Mouse (Mus musculus) stomach, postnatal 0 days (tissue): ENCODE measurements at regions not wholly inside any gene's neighbourhood (a gene's known extent, or its start where the extent isn't known, plus 50 kb on each side); places are given as distances from the start of the nearest gene placed in this dataset.

Experiments used
- ATAC-seq: fragments of 200-750 bp; cut with Nextera tagmentation; 2 replicates; pipeline ENCODE4 v1.8.0; 2017; ENCODE audit not compliant: low FRiP score, low TSS enrichment
- DNase-seq: peaks from one replicate; pipeline ENCODE4 v3.0.0-alpha.2; 2016; ENCODE audit warnings: low spot score
- H3K27ac ChIP-seq: fragments of 300-500 bp; sonication (generic); replicated peaks from 2 replicates; pipeline ENCODE4 v1.5.1; 2014; ENCODE audit warnings: mild to moderate bottlenecking, control low read depth
- H3K27me3 ChIP-seq: fragments of 300-500 bp; sonication (generic); 2 replicates; pipeline ENCODE4 v1.6.1; 2014; ENCODE audit warnings: low read length; ENCODE audit not compliant: control insufficient read depth, insufficient read depth
- H3K36me3 ChIP-seq: fragments of 300-500 bp; sonication (generic); 2 replicates; pipeline ENCODE4 v1.6.1; 2014; ENCODE audit warnings: low read length, mixed read lengths; ENCODE audit not compliant: control insufficient read depth, insufficient read depth
- H3K4me1 ChIP-seq: fragments of 300-500 bp; sonication (generic); replicated peaks from 2 replicates; pipeline ENCODE4 v1.6.1; 2014; ENCODE audit warnings: antibody characterized with exemption; ENCODE audit not compliant: control insufficient read depth, insufficient read depth
- H3K4me2 ChIP-seq: fragments of 300-500 bp; sonication (generic); replicated peaks from 2 replicates; pipeline ENCODE4 v1.6.1; 2014; ENCODE audit warnings: low read depth, mild to moderate bottlenecking, control low read depth, moderate library complexity
- H3K4me3 ChIP-seq: fragments of 300-500 bp; sonication (generic); 2 replicates; pipeline ENCODE4 v1.5.1; 2014; ENCODE audit warnings: low read depth, low read length, control low read depth
- H3K9ac ChIP-seq: fragments of 300-500 bp; sonication (generic); 2 replicates; pipeline ENCODE4 v1.6.1; 2014; ENCODE audit warnings: mild to moderate bottlenecking, low read length, control low read depth, mixed read lengths
- H3K9me3 ChIP-seq: fragments of 300-500 bp; sonication (generic); 2 replicates; pipeline ENCODE4 v1.6.1; 2016; ENCODE audit warnings: low read length; ENCODE audit not compliant: control insufficient read depth
- CTCF ChIP-seq: IDR thresholded peaks from 2 replicates; pipeline ENCODE4 v1.5.1; 2016; ENCODE audit warnings: antibody characterized with exemption, low read depth, mild to moderate bottlenecking, moderate library complexity
- EP300 ChIP-seq: optimal IDR thresholded peaks from 2 replicates; pipeline ENCODE3; 2016; ENCODE audit warnings: antibody characterized with exemption
- WGBS: fragments of 180-500 bp; shearing (Covaris S2); extraction: QIAGEN DNeasy Blood & Tissue Kit; methylation state at CpG from one replicate; pipeline ENCODE4 v1.1.7; 2014; 5-methylcytosine and 5-hydroxymethylcytosine counted together

GRCm38 (mm10) chr8:6604232-6604804 lies 1499.2 kb upstream of the Slc10a2 start:
- no peaks in the 10 kb centered on the region for H3K27me3 ChIP-seq
- DNase-seq: no peak
- 74% methylated on average over 5 of the region's 5 CpGs for WGBS
- no peak overlapping the region for H3K27ac ChIP-seq
- no peak overlapping the region for H3K9ac ChIP-seq
- H3K4me2 ChIP-seq: no peak overlapping the region
- H3K4me1 ChIP-seq: no peaks in the 10 kb centered on the region
- no peak for TF ChIP-seq EP300
- no peak for TF ChIP-seq CTCF
- H3K36me3 ChIP-seq: no peaks in the 10 kb centered on the region
- no peaks in the 10 kb centered on the region for H3K9me3 ChIP-seq
- H3K4me3 ChIP-seq: no peak overlapping the region
- no peak for ATAC-seq

- H3K4me1 ChIP-seq: no peaks in the 10 kb centered on the region
- no peak overlapping the region for H3K4me3 ChIP-seq
- ATAC-seq: no peak
- no peaks in the 10 kb centered on the region for H3K36me3 ChIP-seq
- H3K9ac ChIP-seq: no peak overlapping the region
- no peak for TF ChIP-seq CTCF
- no peak for TF ChIP-seq EP300
- DNase-seq: no peak
- no peaks in the 10 kb centered on the region for H3K27me3 ChIP-seq
- no peaks in the 10 kb centered on the region for H3K9me3 ChIP-seq
- H3K4me2 ChIP-seq: no peak overlapping the region
- no peak overlapping the region for H3K27ac ChIP-seq
These were observed 1485.0 kb upstream of the Slc10a2 start for GRCm38 (mm10) chr8:6590146-6590545.

DNA sequence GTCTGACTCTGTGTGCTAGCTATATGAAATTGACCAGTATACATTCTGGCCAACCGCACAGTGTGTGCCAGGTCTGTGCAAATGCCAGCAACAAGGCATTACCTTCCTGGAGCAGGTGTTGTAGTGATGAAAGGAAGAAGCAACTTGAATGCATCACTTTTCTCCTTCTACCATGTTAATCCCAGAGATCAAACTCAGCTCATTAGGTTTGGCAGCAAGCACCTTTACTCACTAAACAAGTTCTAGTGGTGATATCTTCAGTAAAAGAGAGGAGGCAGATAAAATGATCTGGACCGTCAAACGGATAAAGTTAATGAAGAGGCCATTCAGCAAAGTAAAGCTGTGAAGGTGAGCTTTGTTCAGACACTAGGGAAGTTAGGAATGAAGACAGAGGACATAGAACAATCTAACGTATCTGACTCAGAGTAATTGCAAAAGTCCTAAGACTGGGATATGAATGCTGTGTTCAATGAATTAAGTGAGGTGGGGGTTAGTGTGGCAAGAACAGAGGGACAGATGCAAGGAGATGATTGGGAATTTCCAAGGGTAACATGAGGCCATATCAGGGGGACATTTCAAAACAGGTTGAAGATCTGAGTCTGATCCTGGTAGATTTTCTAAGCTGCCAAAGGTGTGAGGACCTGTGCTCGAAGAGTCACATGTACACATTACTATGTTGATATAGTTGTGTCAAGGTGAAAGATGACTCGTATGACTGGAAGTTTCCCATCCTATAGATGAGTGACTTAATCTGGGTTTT lies 1478.4 kb upstream of the Slc10a2 start:
- TF ChIP-seq CTCF (no peak), EP300 (no peak)
- WGBS: 86% methylated on average over 6 of the region's 6 CpGs
- no peak overlapping the region for H3K9ac ChIP-seq
- H3K27me3 ChIP-seq: no peaks in the 10 kb centered on the region
- no peaks in the 10 kb centered on the region for H3K4me1 ChIP-seq
- no peak overlapping the region for H3K27ac ChIP-seq
- H3K4me2 ChIP-seq: no peak overlapping the region
- no peaks in the 10 kb centered on the region for H3K36me3 ChIP-seq
- H3K4me3 ChIP-seq: no peak overlapping the region
- DNase-seq: no peak
- no peak for ATAC-seq
- H3K9me3 ChIP-seq: no peaks in the 10 kb centered on the region

DNA sequence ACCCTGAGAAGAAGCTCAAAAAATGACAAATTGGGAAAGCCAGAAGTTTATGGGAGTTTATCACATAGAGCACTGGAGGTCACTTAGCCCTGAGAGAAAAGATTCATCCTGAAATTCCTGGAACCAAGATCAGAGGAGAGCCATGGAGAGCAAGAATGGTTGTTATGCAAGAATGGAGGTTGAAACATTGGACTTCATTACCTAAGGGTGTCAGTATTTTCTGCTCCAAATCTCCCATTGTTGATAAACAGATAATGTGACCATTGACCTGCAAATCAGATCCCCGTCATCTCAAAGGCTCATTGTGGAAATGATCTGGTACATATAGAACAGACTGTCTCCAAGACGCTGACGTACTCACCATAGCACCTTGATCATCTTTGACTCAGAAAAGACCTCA lies 1477.6 kb upstream of the Slc10a2 start:
- Histone ChIP-seq H3K27me3 (no peaks in the 10 kb centered on the region), H3K27ac (no peak overlapping the region), H3K36me3 (no peaks in the 10 kb centered on the region), H3K4me2 (no peak overlapping the region), H3K4me1 (no peaks in the 10 kb centered on the region), H3K9me3 (no peaks in the 10 kb centered on the region), H3K4me3 (no peak overlapping the region), H3K9ac (no peak overlapping the region)
- TF ChIP-seq EP300 (no peak), CTCF (no peak)
- no peak for ATAC-seq
- no peak for DNase-seq
- WGBS: 82% methylated on average over 3 of the region's 3 CpGs

GRCm38 (mm10) chr8:6577868-6578634 lies 1472.9 kb upstream of the Slc10a2 start:
- Histone ChIP-seq H3K27ac (no peak overlapping the region), H3K36me3 (no peaks in the 10 kb centered on the region), H3K4me2 (no peak overlapping the region), H3K4me1 (no peaks in the 10 kb centered on the region), H3K9me3 (no peaks in the 10 kb centered on the region), H3K4me3 (no peak overlapping the region), H3K27me3 (no peaks in the 10 kb centered on the region), H3K9ac (no peak overlapping the region)
- WGBS: 65% methylated on average over 4 of the region's 4 CpGs
- TF ChIP-seq CTCF: no peak
- no peak for TF ChIP-seq EP300
- ATAC-seq (no peak), DNase-seq (no peak)

GRCm38 (mm10) chr8:6575241-6575640 lies 1470.1 kb upstream of the Slc10a2 start:
- Histone ChIP-seq H3K9ac (no peak overlapping the region), H3K27ac (no peak overlapping the region), H3K4me3 (no peak overlapping the region), H3K4me2 (no peak overlapping the region), H3K9me3 (no peaks in the 10 kb centered on the region), H3K36me3 (no peaks in the 10 kb centered on the region), H3K4me1 (no peaks in the 10 kb centered on the region), H3K27me3 (no peaks in the 10 kb centered on the region)
- DNase-seq: no peak
- 67% methylated on average over 4 of the region's 4 CpGs for WGBS
- ATAC-seq: no peak
- TF ChIP-seq EP300 (no peak), CTCF (no peak)
